Mouse (Mus musculus) E14TG2a.4 (cell line): ENCODE data around the gene Olfr330.
"Not testable (repeated sequence)": the region's sequence is repeated elsewhere in the genome, so short reads cannot be mapped to it uniquely, and the experiment has no call there.

ENCODE experiments used
- CTCF ChIP-seq: conservative IDR thresholded peaks from 2 replicates; pipeline ENCODE4 v1.5.1; 2014; ENCODE audit warnings: low read length
- NANOG ChIP-seq: IDR thresholded peaks from 2 replicates; pipeline ENCODE4 v1.6.1; 2014; ENCODE audit warnings: borderline replicate concordance, low read length, mixed read lengths
- POU5F1 ChIP-seq: IDR thresholded peaks from 2 replicates; pipeline ENCODE4 v1.6.1; 2014; ENCODE audit warnings: low read length, borderline replicate concordance

- TF ChIP-seq CTCF, POU5F1, NANOG: not testable (repeated sequence)
These were observed 32.2 kb downstream of the Olfr330 start, which contains the start of gene Olfr331 for GRCm38 (mm10) chr11:58502472-58502871.
